Mouse (Mus musculus): ENCODE results near the gene Atp6v1f.

The Atp6v1f gene

GRCm38 (mm10) chr6:29467583-29468354, at the start of gene Atp6v1f:
Gene Atp6v1f, plus strand, starts transcription at chr6:29467718.
- peak; percentile 87 for DNase-seq (ENCODE audit: low read depth, low spot score)

- DNase-seq (ENCODE audit: low read depth, low spot score), result no peak
Observed at GRCm38 (mm10) chr6:29420596-29420995, 46.9 kb upstream of the Atp6v1f start.

GRCm38 (mm10) chr6:29425118-29425517, 42.4 kb upstream of the Atp6v1f start:
- DNase-seq (ENCODE audit: low read depth, low spot score), result no peak

GRCm38 (mm10) chr6:29426331-29426730, 41.2 kb upstream of the Atp6v1f start:
- no peak for DNase-seq (ENCODE audit: low read depth, low spot score)

GRCm38 (mm10) chr6:29428171-29428570, 39.3 kb upstream of the Atp6v1f start:
- no peak for DNase-seq (ENCODE audit: low read depth, low spot score)

- no peak for DNase-seq (ENCODE audit: low read depth, low spot score)
Observed at GRCm38 (mm10) chr6:29430681-29431420, 36.7 kb upstream of the Atp6v1f start.

- no peak for DNase-seq (ENCODE audit: low read depth, low spot score)
Observed at GRCm38 (mm10) chr6:29431473-29431872, 36.0 kb upstream of the Atp6v1f start.

DNA sequence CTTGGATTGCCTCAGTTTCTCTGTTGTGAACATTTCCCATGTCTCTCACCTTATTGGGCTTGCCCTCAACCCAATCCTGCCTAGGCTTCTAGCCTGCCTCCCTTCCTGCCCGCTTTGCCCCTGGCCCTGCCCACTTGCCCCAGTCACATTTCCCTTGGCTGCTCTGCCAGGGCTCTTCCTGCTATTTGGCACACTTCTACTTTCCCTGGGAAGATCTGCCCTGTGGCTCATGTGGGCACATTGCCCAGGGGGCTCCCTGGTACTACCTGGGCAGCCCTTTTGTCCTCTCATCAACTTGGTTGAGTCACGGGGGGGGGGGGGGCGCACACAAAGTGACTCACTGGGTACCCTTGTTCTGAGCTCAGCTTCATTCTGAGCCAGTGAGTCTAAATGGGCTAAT, 35.4 kb upstream of the Atp6v1f start:
- DNase-seq (ENCODE audit: low read depth, low spot score), result no peak

- DNase-seq (ENCODE audit: low read depth, low spot score), result no peak
Observed at GRCm38 (mm10) chr6:29432676-29433037, 34.9 kb upstream of the Atp6v1f start.

DNA sequence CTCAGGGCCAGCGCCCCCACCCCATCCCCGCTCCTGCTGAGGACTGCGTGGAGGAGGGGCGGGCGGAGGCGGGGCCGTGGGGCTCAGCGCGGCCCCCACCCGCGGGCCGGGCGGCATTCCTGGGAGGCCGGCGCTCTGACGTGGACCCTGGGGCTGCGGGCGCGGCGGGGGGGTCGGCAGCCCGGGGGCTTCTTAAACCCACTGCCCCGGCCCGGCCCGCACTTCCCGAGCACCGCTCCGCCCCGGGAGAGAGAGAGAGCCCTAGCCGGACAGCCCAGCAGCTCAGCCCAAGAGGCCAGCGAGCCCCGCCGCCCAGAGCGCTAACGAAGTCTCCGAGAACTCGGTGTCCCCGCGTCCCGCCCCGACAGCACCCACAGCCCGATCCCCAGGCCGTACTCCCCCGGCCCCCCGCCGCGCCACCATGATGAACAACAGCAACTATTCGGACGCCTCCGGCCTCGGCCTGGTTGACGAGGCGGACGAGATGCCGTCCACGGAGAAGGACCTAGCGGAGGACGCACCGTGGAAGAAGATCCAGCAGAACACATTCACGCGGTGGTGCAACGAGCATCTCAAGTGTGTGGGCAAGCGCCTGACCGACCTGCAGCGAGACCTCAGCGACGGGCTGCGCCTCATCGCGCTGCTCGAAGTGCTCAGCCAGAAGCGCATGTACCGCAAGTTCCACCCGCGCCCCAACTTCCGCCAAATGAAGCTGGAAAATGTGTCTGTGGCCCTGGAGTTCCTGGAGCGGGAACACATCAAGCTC, 34.3 kb upstream of the Atp6v1f start, which contains the start of gene Flnc:
Gene Flnc (plus strand): TSS at position 219 of the 766 bp plus-strand sequence.
- DNase-seq (ENCODE audit: low read depth, low spot score), result no peak

- no peak for DNase-seq (ENCODE audit: low read depth, low spot score)
Observed at GRCm38 (mm10) chr6:29433804-29434795, 33.4 kb upstream of the Atp6v1f start.

GRCm38 (mm10) chr6:29434911-29435691, 32.4 kb upstream of the Atp6v1f start:
- DNase-seq (ENCODE audit: low read depth, low spot score), result no peak

DNA sequence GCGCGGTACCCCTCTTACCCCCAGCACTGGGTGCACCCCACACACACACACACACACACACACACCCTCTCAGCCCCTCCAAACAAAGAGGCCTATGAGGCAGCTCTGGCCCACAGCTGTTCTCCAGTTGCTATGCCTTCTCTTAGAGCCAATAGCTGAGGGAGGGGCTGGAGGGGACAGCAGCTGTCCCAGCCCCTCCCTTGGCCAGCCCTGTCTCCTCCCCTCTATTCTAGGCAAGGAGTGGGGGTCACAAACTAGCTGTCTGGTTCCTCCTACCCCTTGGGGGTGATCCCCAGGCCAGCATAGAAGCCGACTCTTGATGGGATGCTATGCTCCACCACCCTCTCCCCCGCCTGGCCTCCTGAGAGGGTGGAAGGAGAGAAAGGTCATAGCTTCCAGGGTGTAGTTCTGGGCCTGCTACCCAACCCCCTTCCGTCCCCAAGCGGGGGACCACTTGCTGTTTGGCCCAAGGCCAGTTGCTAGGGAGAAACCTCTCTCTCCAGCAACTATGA, 31.5 kb upstream of the Atp6v1f start:
- DNase-seq (ENCODE audit: low read depth, low spot score), result no peak

- no peak for DNase-seq (ENCODE audit: low read depth, low spot score)
Observed at GRCm38 (mm10) chr6:29436461-29436934, 31.0 kb upstream of the Atp6v1f start.

GRCm38 (mm10) chr6:29439251-29439650, 28.3 kb upstream of the Atp6v1f start:
- DNase-seq (ENCODE audit: low read depth, low spot score), result no peak

DNA sequence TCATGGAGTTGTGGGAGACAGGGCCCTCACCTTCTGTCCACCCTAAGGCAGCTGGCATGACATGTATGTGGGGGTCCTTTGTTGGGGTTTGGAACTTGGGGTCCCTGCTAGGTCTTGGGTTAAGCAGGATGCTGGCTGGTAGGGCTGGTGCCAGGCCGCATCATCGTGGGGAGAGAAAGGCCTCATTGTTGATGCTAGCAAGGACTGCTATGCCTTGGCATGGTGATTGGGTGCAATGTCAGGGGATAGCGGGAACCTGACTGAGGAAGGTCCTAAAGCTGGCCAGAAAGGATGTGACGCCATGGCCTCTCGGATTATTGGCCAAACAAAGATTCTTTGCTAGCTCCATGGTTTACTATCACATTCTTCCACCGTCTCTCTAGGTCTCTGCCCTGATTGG, 27.7 kb upstream of the Atp6v1f start:
- no peak for DNase-seq (ENCODE audit: low read depth, low spot score)

- DNase-seq (ENCODE audit: low read depth, low spot score), result no peak
Observed at GRCm38 (mm10) chr6:29444773-29445172, 22.7 kb upstream of the Atp6v1f start.

GRCm38 (mm10) chr6:29445354-29445753, 22.2 kb upstream of the Atp6v1f start:
- no peak for DNase-seq (ENCODE audit: low read depth, low spot score)

DNA sequence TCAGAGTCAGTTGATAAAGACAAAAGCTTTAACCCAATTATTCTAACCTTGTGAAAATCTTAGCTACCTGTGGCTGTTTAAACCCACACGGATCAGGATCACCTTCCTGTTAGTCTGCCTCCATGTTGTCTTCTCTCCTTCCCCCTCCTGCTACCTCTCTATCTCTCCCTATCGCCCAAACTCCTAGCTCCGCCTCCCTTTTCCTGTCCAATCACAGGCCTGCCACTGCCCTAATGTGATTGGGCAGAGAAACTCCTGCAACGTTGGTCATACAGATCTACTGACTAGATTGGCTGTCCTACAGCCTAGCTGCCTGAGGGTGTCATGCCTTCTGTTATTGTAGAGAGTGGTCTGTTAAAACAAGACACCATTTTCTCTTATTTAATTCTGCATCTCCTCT, 17.7 kb upstream of the Atp6v1f start:
- DNase-seq (ENCODE audit: low read depth, low spot score), result peak; percentile 56

GRCm38 (mm10) chr6:29450667-29451066, 16.9 kb upstream of the Atp6v1f start:
- DNase-seq (ENCODE audit: low read depth, low spot score), result no peak

All from WW6 (cell line).